Mouse (Mus musculus) lung, adult 2 months (tissue): ENCODE measurements around the gene Tnfsf11.

Experiments used
- CTCF ChIP-seq: fragments of 200-500 bp; IDR thresholded peaks from 2 replicates; pipeline ENCODE4 v1.5.1; 2011; ENCODE audit warnings: mild to moderate bottlenecking, low read length, control low read depth; ENCODE audit not compliant: insufficient read depth
- POLR2A ChIP-seq: fragments of 200-500 bp; IDR thresholded peaks from 2 replicates; pipeline ENCODE4 v1.6.1; 2011; ENCODE audit warnings: low read depth, mild to moderate bottlenecking, control low read depth, low read length, borderline replicate concordance; ENCODE audit errors: extremely low read depth

DNA sequence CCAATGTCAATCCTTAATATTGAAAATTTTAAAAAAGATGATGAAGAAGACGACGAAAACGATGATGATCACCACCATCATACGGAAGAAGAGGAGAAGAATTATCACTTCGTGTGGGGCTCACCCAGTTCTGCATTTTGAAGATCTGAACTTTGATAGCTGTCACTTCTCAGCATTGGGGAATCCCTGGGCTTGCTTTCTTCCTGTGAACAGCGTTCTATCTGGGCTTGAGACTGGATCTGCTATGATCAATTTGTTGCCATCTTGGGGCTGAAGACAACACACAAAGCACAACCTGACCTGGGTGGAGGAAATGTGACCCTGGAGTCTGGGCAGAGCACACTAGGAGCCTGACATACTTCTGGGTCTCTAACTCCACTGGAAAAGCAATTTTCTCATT lies 43.0 kb downstream of the Tnfsf11 start:
- no peak for TF ChIP-seq CTCF
- no peak for TF ChIP-seq POLR2A
